Mouse (Mus musculus): ENCODE results near the gene Olfr339.
"Not testable (repeated sequence)": the region's sequence is repeated elsewhere in the genome, so short reads cannot be mapped to it uniquely, and the experiment has no call there.

Gene Olfr339

GRCm38 (mm10) chr2:36418647-36419046 is at the start of gene Olfr339:
Olfr339 (plus strand) TSS chr2:36418947.
- no peak for DNase-seq (ENCODE audit: low read depth, low spot score)

GRCm38 (mm10) chr2:36373219-36373618 is 45.5 kb upstream of the Olfr339 start, which contains the start of gene Olfr338:
Olfr338 (plus strand) TSS chr2:36373519.
- DNase-seq (ENCODE audit: low read depth, low spot score) = no peak

- DNase-seq (ENCODE audit: low read depth, low spot score) = not testable (repeated sequence)
Measured at GRCm38 (mm10) chr2:36415174-36415573, 3.6 kb upstream of the Olfr339 start.

DNA sequence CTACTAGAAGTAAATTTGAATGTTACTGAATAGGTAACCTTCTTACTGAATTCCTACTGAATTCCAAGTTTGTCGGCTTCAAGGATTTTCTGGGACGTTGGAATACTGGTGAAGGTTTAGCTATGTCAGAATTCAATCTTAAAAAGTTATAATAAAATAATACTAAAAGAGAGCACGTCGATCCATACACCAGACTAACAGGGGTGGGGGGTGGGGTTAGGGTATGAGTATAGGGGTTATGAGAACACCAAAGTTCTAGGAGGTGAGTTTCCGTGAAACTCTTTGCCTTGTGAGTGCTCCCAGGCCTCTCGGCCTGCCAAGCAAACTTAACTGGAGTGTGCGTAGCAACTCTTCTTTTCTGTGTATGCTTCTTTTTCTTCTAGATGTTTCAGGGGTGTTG is 3.2 kb upstream of the Olfr339 start:
- not testable (repeated sequence) for DNase-seq (ENCODE audit: low read depth, low spot score)

DNA sequence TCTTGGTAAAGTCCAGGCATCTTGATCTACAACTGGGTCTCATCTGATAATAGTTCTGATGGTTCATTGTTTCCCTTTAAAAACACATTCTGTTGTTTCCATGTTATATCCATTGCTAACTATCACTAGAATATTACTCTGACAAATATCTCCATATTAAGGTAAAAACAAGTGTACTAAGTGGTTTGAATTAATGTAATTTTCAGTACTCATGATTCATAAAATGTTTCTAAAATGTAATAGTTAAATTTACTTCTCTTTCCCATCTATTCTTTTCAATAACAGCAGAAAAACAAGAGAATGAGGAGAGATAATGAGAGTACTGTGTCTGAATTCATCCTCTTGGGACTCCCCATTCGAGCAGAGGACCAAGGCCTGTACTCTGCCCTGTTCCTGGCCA is 33.5 kb downstream of the Olfr339 start, which contains the start of gene Olfr340:
Gene Olfr340, plus strand, starts transcription at position 301 of the 400 bp plus-strand sequence.
- no peak for DNase-seq (ENCODE audit: low read depth, low spot score)

DNA sequence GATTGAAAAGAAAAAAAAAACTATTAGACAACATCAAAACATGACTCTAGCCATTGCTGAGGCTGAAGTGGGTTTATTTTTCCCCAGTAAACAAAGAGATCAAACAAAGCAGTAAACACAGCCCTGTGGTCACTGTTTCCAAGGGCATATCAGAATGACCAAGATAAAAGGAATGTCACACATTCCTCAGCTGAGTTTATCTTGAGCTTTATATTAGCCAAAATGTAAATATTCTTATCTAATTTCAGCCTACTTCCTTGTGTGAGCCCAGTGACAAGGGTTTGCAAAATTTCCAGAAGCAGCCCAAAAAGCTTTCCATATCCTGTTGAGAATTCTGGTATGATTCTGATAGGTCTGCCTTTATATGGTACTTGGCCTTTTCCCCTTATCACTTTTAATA is 54.9 kb downstream of the Olfr339 start:
- no peak for DNase-seq (ENCODE audit: low read depth, low spot score)
